Mouse (Mus musculus): ENCODE data around the gene Amz1. TPM values are rescaled to one million over a fixed set of nuclear protein-coding genes. Genes with fewer than 3 reads are reported as not detected.

Gene Amz1
- polyA plus RNA-seq, 1 experiment from 2014 or later: 0.79 TPM

GRCm38 (mm10) chr5:140771612-140772011, 47.7 kb downstream of the Amz1 start:
- H3K27me3 ChIP-seq: no peaks in the 10 kb centered on the region
- H3K9me3 ChIP-seq (replicated peaks): no peaks in the 10 kb centered on the region
- H3K4me2 ChIP-seq (replicated peaks): no peak overlapping the region
- H3K27ac ChIP-seq (replicated peaks): peak overlapping the region; percentile 63
- H3K9ac ChIP-seq: no peak overlapping the region
- peaks cover 44% of the 10 kb centered on the region for H3K4me1 ChIP-seq
- peaks cover 4% of the 10 kb centered on the region; the same call in 1 of the 2 replicates for H3K36me3 ChIP-seq
- ATAC-seq (ENCODE audit: insufficient number of reproducible peaks, low FRiP score, low TSS enrichment, low read depth): no peak
- WGBS: 23% methylated on average over 6 of the region's 6 CpGs
- H3K4me3 ChIP-seq (replicated peaks): no peak overlapping the region

GRCm38 (mm10) chr5:140772158-140772557, 48.2 kb downstream of the Amz1 start:
- Histone ChIP-seq H3K4me3 (replicated peaks) (no peak overlapping the region), H3K27ac (replicated peaks) (peak overlapping the region; percentile 63), H3K9me3 (replicated peaks) (no peaks in the 10 kb centered on the region), H3K4me2 (replicated peaks) (no peak overlapping the region), H3K27me3 (no peaks in the 10 kb centered on the region), H3K9ac (no peak overlapping the region), H3K4me1 (peaks cover 44% of the 10 kb centered on the region), H3K36me3 (peaks cover 4% of the 10 kb centered on the region; the same call in 1 of the 2 replicates)
- WGBS: 45% methylated on average over 7 of the region's 7 CpGs
- ATAC-seq (ENCODE audit: insufficient number of reproducible peaks, low FRiP score, low TSS enrichment, low read depth): no peak

- Histone ChIP-seq H3K9ac (no peak overlapping the region), H3K9me3 (replicated peaks) (no peaks in the 10 kb centered on the region), H3K4me2 (replicated peaks) (no peak overlapping the region), H3K4me1 (peaks cover 29% of the 10 kb centered on the region), H3K27ac (replicated peaks) (no peak overlapping the region), H3K36me3 (peaks cover 9% of the 10 kb centered on the region), H3K27me3 (no peaks in the 10 kb centered on the region), H3K4me3 (replicated peaks) (no peak overlapping the region)
- ATAC-seq (ENCODE audit: insufficient number of reproducible peaks, low FRiP score, low TSS enrichment, low read depth): no peak
- 94% methylated on average over 4 of the region's 4 CpGs for WGBS
These were observed 51.2 kb downstream of the Amz1 start for GRCm38 (mm10) chr5:140775111-140775510.

GRCm38 (mm10) chr5:140776968-140777367, 53.0 kb downstream of the Amz1 start:
- no peak overlapping the region for H3K9ac ChIP-seq
- H3K27me3 ChIP-seq: no peaks in the 10 kb centered on the region
- peaks cover 23% of the 10 kb centered on the region for H3K36me3 ChIP-seq
- peak overlapping the region; percentile 19; the same call in 1 of the 2 replicates for H3K27ac ChIP-seq (replicated peaks)
- no peak overlapping the region for H3K4me2 ChIP-seq (replicated peaks)
- 58% methylated on average over 9 of the region's 9 CpGs for WGBS
- H3K4me1 ChIP-seq: peaks cover 19% of the 10 kb centered on the region
- H3K4me3 ChIP-seq (replicated peaks): no peak overlapping the region
- no peak for ATAC-seq (ENCODE audit: insufficient number of reproducible peaks, low FRiP score, low TSS enrichment, low read depth)
- no peaks in the 10 kb centered on the region for H3K9me3 ChIP-seq (replicated peaks)

GRCm38 (mm10) chr5:140781122-140781521, 57.2 kb downstream of the Amz1 start:
- Histone ChIP-seq H3K9ac (no peak overlapping the region), H3K4me2 (replicated peaks) (no peak overlapping the region), H3K9me3 (replicated peaks) (no peaks in the 10 kb centered on the region), H3K36me3 (peaks cover 52% of the 10 kb centered on the region), H3K27ac (replicated peaks) (no peak overlapping the region), H3K27me3 (no peaks in the 10 kb centered on the region), H3K4me3 (replicated peaks) (no peak overlapping the region), H3K4me1 (peaks cover 8% of the 10 kb centered on the region)
- no peak for ATAC-seq (ENCODE audit: insufficient number of reproducible peaks, low FRiP score, low TSS enrichment, low read depth)
- WGBS: 84% methylated on average over 5 of the region's 5 CpGs

GRCm38 (mm10) chr5:140781886-140782572, 58.1 kb downstream of the Amz1 start:
- Histone ChIP-seq H3K27me3 (no peaks in the 10 kb centered on the region), H3K9me3 (replicated peaks) (no peaks in the 10 kb centered on the region), H3K4me3 (replicated peaks) (no peak overlapping the region), H3K9ac (no peak overlapping the region), H3K36me3 (peaks cover 52% of the 10 kb centered on the region), H3K27ac (replicated peaks) (no peak overlapping the region), H3K4me2 (replicated peaks) (no peak overlapping the region), H3K4me1 (peaks cover 11% of the 10 kb centered on the region)
- ATAC-seq (ENCODE audit: insufficient number of reproducible peaks, low FRiP score, low TSS enrichment, low read depth): no peak
- 81% methylated on average over 8 of the region's 8 CpGs for WGBS

GRCm38 (mm10) chr5:140783577-140783976, 59.6 kb downstream of the Amz1 start:
- ATAC-seq (ENCODE audit: insufficient number of reproducible peaks, low FRiP score, low TSS enrichment, low read depth): no peak

GRCm38 (mm10) chr5:140784288-140784687, 60.4 kb downstream of the Amz1 start:
- no peak overlapping the region for H3K4me2 ChIP-seq (replicated peaks)
- no peaks in the 10 kb centered on the region for H3K9me3 ChIP-seq (replicated peaks)
- H3K27ac ChIP-seq (replicated peaks): no peak overlapping the region
- no peaks in the 10 kb centered on the region for H3K27me3 ChIP-seq
- ATAC-seq (ENCODE audit: insufficient number of reproducible peaks, low FRiP score, low TSS enrichment, low read depth): no peak
- H3K4me1 ChIP-seq: peaks cover 22% of the 10 kb centered on the region
- H3K36me3 ChIP-seq: peaks cover 52% of the 10 kb centered on the region
- WGBS: 81% methylated on average over 6 of the region's 6 CpGs
- no peak overlapping the region for H3K9ac ChIP-seq
- H3K4me3 ChIP-seq (replicated peaks): no peak overlapping the region

More at GRCm38 (mm10) chr5:140783577-140783976, 59.6 kb downstream of the Amz1 start:
- H3K27ac ChIP-seq (replicated peaks): no peak overlapping the region
- H3K4me2 ChIP-seq (replicated peaks): no peak overlapping the region
- no peak overlapping the region for H3K9ac ChIP-seq
- WGBS: 91% methylated on average over 4 of the region's 4 CpGs
- peaks cover 15% of the 10 kb centered on the region for H3K4me1 ChIP-seq
- no peaks in the 10 kb centered on the region for H3K27me3 ChIP-seq
- H3K9me3 ChIP-seq (replicated peaks): no peaks in the 10 kb centered on the region
- no peak overlapping the region for H3K4me3 ChIP-seq (replicated peaks)
- H3K36me3 ChIP-seq: peaks cover 52% of the 10 kb centered on the region

GRCm38 (mm10) chr5:140785240-140785872, 61.4 kb downstream of the Amz1 start:
- no peak overlapping the region for H3K4me3 ChIP-seq (replicated peaks)
- H3K4me2 ChIP-seq (replicated peaks): no peak overlapping the region
- peaks cover 27% of the 10 kb centered on the region for H3K4me1 ChIP-seq
- H3K27me3 ChIP-seq: no peaks in the 10 kb centered on the region
- no peak overlapping the region for H3K27ac ChIP-seq (replicated peaks)
- H3K9me3 ChIP-seq (replicated peaks): no peaks in the 10 kb centered on the region
- peaks cover 44% of the 10 kb centered on the region for H3K36me3 ChIP-seq
- 81% methylated on average over 13 of the region's 13 CpGs for WGBS
- no peak for ATAC-seq (ENCODE audit: insufficient number of reproducible peaks, low FRiP score, low TSS enrichment, low read depth)
- no peak overlapping the region for H3K9ac ChIP-seq

- no peak overlapping the region for H3K4me2 ChIP-seq (replicated peaks)
- peaks cover 63% of the 10 kb centered on the region for H3K4me1 ChIP-seq
- H3K27ac ChIP-seq (replicated peaks): peak overlapping the region; percentile 69; the same call in 1 of the 2 replicates
- H3K4me3 ChIP-seq (replicated peaks): no peak overlapping the region
- ATAC-seq (ENCODE audit: insufficient number of reproducible peaks, low FRiP score, low TSS enrichment, low read depth): no peak
- H3K36me3 ChIP-seq: peaks cover 9% of the 10 kb centered on the region
- H3K27me3 ChIP-seq: no peaks in the 10 kb centered on the region
- H3K9me3 ChIP-seq (replicated peaks): no peaks in the 10 kb centered on the region
- no peak overlapping the region for H3K9ac ChIP-seq
These were observed 65.6 kb downstream of the Amz1 start for GRCm38 (mm10) chr5:140789561-140789960.

- H3K4me1 ChIP-seq: peaks cover 71% of the 10 kb centered on the region
- 0 out of 2 replicates have a peak, but pooled peaks cover 1% of the 10 kb centered on the region for H3K36me3 ChIP-seq
- H3K27me3 ChIP-seq: no peaks in the 10 kb centered on the region
- no peak for ATAC-seq (ENCODE audit: insufficient number of reproducible peaks, low FRiP score, low TSS enrichment, low read depth)
- peak overlapping the region; percentile 84 for H3K27ac ChIP-seq (replicated peaks)
- no peak overlapping the region for H3K9ac ChIP-seq
- 27% methylated on average over 2 of the region's 2 CpGs for WGBS
- H3K9me3 ChIP-seq (replicated peaks): no peaks in the 10 kb centered on the region
- H3K4me3 ChIP-seq (replicated peaks): no peak overlapping the region
- no peak overlapping the region for H3K4me2 ChIP-seq (replicated peaks)
These were observed 66.5 kb downstream of the Amz1 start for GRCm38 (mm10) chr5:140790392-140790791.
